Mouse (Mus musculus) neural tube, embryonic 11.5 days (tissue): Measurements from ENCODE around the gene Dio2. TPM values are rescaled to one million over a fixed set of nuclear protein-coding genes. Genes with fewer than 3 reads are reported as not detected.

Experiments
- ATAC-seq: fragments of 200-750 bp; cut with Nextera tagmentation; 2 replicates; pipeline ENCODE4 v1.8.0; 2017; ENCODE audit warnings: moderate number of reproducible peaks, mild to moderate bottlenecking, moderate TSS enrichment, moderate library complexity; ENCODE audit not compliant: insufficient read depth, low FRiP score, low TSS enrichment
- DNase-seq: peaks from one replicate; pipeline ENCODE4 v3.0.0-alpha.2; 2015; ENCODE audit warnings: low spot score
- H3K27ac ChIP-seq: fragments of 300-500 bp; sonication (generic); 2 replicates; pipeline ENCODE4 v1.5.1; 2014; ENCODE audit warnings: low read depth, mild to moderate bottlenecking, low read length
- H3K27me3 ChIP-seq: fragments of 300-500 bp; sonication (generic); 2 replicates; pipeline ENCODE4 v1.6.1; 2014; ENCODE audit warnings: mild to moderate bottlenecking, low read length, mixed read lengths; ENCODE audit not compliant: control insufficient read depth, insufficient read depth
- H3K36me3 ChIP-seq: fragments of 300-500 bp; sonication (generic); 2 replicates; pipeline ENCODE4 v1.6.1; 2014; ENCODE audit warnings: mild to moderate bottlenecking, low read length, moderate library complexity, mixed read lengths; ENCODE audit not compliant: control insufficient read depth, insufficient read depth
- H3K4me1 ChIP-seq: fragments of 300-500 bp; sonication (generic); 2 replicates; pipeline ENCODE4 v1.6.1; 2014; ENCODE audit warnings: low read length, mixed read lengths; ENCODE audit not compliant: control insufficient read depth, insufficient read depth
- H3K4me2 ChIP-seq: fragments of 300-500 bp; sonication (generic); 2 replicates; pipeline ENCODE4 v1.6.1; 2014; ENCODE audit warnings: low read depth, mild to moderate bottlenecking, moderate library complexity
- H3K4me3 ChIP-seq: fragments of 300-500 bp; sonication (generic); 2 replicates; pipeline ENCODE4 v1.5.1; 2014; ENCODE audit warnings: low read depth, low read length
- H3K9ac ChIP-seq: fragments of 300-500 bp; sonication (generic); 2 replicates; pipeline ENCODE4 v1.6.1; 2014; ENCODE audit warnings: mild to moderate bottlenecking, low read length
- H3K9me3 ChIP-seq: fragments of 300-500 bp; sonication (generic); 2 replicates; pipeline ENCODE4 v1.6.1; 2016; ENCODE audit warnings: low read length; ENCODE audit not compliant: control insufficient read depth
- WGBS: fragments of 180-500 bp; shearing (Covaris S2); extraction: QIAGEN DNeasy Blood & Tissue Kit; methylation state at CpG from one replicate; pipeline ENCODE4 v1.1.7; 2014; 5-methylcytosine and 5-hydroxymethylcytosine counted together
- polyA plus RNA-seq: library from polyadenylated mRNA; unstranded; fragments of >200 nt; fragmentation: Nextera tagmentation; extraction: Ambion mirVana; gene quantifications from 2 replicates; pipeline ENCODE4 v1.2.1, GENCODE M21; 2014

The Dio2 gene
- polyA plus RNA-seq, 1 experiment from 2014 or later = 0.38 TPM

- Histone ChIP-seq H3K27me3 (no peaks in the 10 kb centered on the region), H3K9me3 (no peaks in the 10 kb centered on the region), H3K9ac (no peak overlapping the region), H3K27ac (no peak overlapping the region), H3K4me3 (no peak overlapping the region), H3K4me2 (no peak overlapping the region), H3K36me3 (no peaks in the 10 kb centered on the region), H3K4me1 (no peaks in the 10 kb centered on the region)
- WGBS = 46% methylated on average over 10 of the region's 10 CpGs
- ATAC-seq = no peak
- peak; percentile 53 for DNase-seq
Observed at GRCm38 (mm10) chr12:90729648-90730047, 8.6 kb downstream of the Dio2 start.

- 89% methylated on average over 8 of the region's 8 CpGs for WGBS
- Histone ChIP-seq H3K4me2 (no peak overlapping the region), H3K27me3 (no peaks in the 10 kb centered on the region), H3K9me3 (no peaks in the 10 kb centered on the region), H3K36me3 (no peaks in the 10 kb centered on the region), H3K4me1 (no peaks in the 10 kb centered on the region), H3K9ac (no peak overlapping the region), H3K27ac (no peak overlapping the region), H3K4me3 (no peak overlapping the region)
- DNase-seq (no peak), ATAC-seq (no peak)
Observed at GRCm38 (mm10) chr12:90725107-90725506, 13.1 kb downstream of the Dio2 start.

GRCm38 (mm10) chr12:90724644-90725043, 13.6 kb downstream of the Dio2 start:
- Histone ChIP-seq H3K4me1 (no peaks in the 10 kb centered on the region), H3K4me3 (no peak overlapping the region)
- WGBS = 89% methylated on average over 11 of the region's 11 CpGs

GRCm38 (mm10) chr12:90694135-90694534, 44.1 kb downstream of the Dio2 start:
- Histone ChIP-seq H3K27me3 (no peaks in the 10 kb centered on the region), H3K4me2 (no peak overlapping the region), H3K36me3 (no peaks in the 10 kb centered on the region), H3K9me3 (no peaks in the 10 kb centered on the region), H3K27ac (no peak overlapping the region), H3K4me1 (no peaks in the 10 kb centered on the region), H3K9ac (no peak overlapping the region), H3K4me3 (no peak overlapping the region)
- 90% methylated on average over 2 of the region's 2 CpGs for WGBS
- ATAC-seq (no peak), DNase-seq (no peak)

More at GRCm38 (mm10) chr12:90724644-90725043, 13.6 kb downstream of the Dio2 start:
- Histone ChIP-seq H3K27me3 (no peaks in the 10 kb centered on the region), H3K36me3 (no peaks in the 10 kb centered on the region), H3K4me2 (no peak overlapping the region), H3K9me3 (no peaks in the 10 kb centered on the region), H3K9ac (no peak overlapping the region), H3K27ac (no peak overlapping the region)
- DNase-seq = no peak
- no peak for ATAC-seq
